In genomic region chr5:122131076-122132051, GRCm38 (mm10) we compare ENCODE assay signal across 8 mouse cellular contexts. TPM values are rescaled to one million over a fixed set of nuclear protein-coding genes. Genes with fewer than 3 reads are reported as not detected.
DNase-seq lines count a peak whose midpoint lies in the region; ATAC-seq and TF ChIP-seq lines count a peak whose summit lies in the region.

No protein-coding gene starts in this region.

- peaks cover 4% of the 10 kb centered on the region; the same call in 1 of the 2 replicates for H3K4me1 ChIP-seq in hindbrain, embryonic 14.5 days (replicated peaks; ENCODE audit: control insufficient read depth, insufficient read depth, low read length)

- H3K4me3 ChIP-seq in hindbrain, embryonic 14.5 days (replicated peaks; ENCODE audit: low read length), result peak overlapping the region; percentile 27

- peak; percentile 95 for TF ChIP-seq CTCF in Patski (IDR thresholded peaks at IDR 0.05)

- DNase-seq in Patski (ENCODE audit: low read depth, low spot score), result no peak
- DNase-seq in cerebellum, postnatal 36 days, result peak; percentile 88 to 91
- peak; percentile 84 to 85 for DNase-seq in frontal cortex, postnatal 36 days (ENCODE audit: low spot score in 2 of 2)
- DNase-seq in hindbrain, embryonic 14.5 days (ENCODE audit: low spot score), result peak; percentile 82
- DNase-seq in left cerebral cortex, adult 11 months (ENCODE audit: low spot score), result peak; percentile 77
- peak; percentile 88 to 92 for DNase-seq in lung, postnatal 4 days
- peak; percentile 88 for DNase-seq in retina, postnatal 1 day
- peak; percentile 98 for DNase-seq in thymus, postnatal 4 days

- H3K27ac ChIP-seq in hindbrain, embryonic 14.5 days, result no peak overlapping the region

- H3K9me3 ChIP-seq in hindbrain, embryonic 14.5 days (ENCODE audit: control insufficient read depth, low read length), result no peaks in the 10 kb centered on the region

- peak overlapping the region; percentile 62 for H3K4me2 ChIP-seq in hindbrain, embryonic 14.5 days (replicated peaks)

- 0 out of 2 replicates have a peak overlapping the region, but pooled peaks have one; percentile 39 for H3K9ac ChIP-seq in hindbrain, embryonic 14.5 days

- ATAC-seq in Patski, result peak; percentile 15
- ATAC-seq in hindbrain, embryonic 14.5 days (ENCODE audit: low FRiP score), result no peak

- 11% methylated on average over 34 of the region's 34 CpGs for WGBS in hindbrain, embryonic 14.5 days

- CTCF ChIA-PET in Patski (lab: Charles Lee), result interaction anchor here (0.6 to 2.3 kb wide), 17 partner anchors 11 to 260 kb away, joined by 3 to 13 read pairs (median 4); partner anchors contain the start of genes Arpc3 and Tctn1

- in situ Hi-C loops in Patski (cut with MboI; ENCODE audit: low pct_unique_long_range_greater_than_20kb), result loop anchor here (5.0 kb wide), 1 partner anchor 126 kb away; no protein-coding TSS in a partner anchor

- POLR2A ChIA-PET in Patski (lab: Charles Lee), result interaction anchor here (0.9 kb wide), 1 partner anchor 45 kb away, joined by 3 read pairs; no protein-coding TSS in a partner anchor

- H3K27me3 ChIP-seq in Patski, result peaks cover 2% of the 10 kb centered on the region
- H3K27me3 ChIP-seq in hindbrain, embryonic 14.5 days (ENCODE audit: control insufficient read depth, insufficient read depth, low read length), result no peaks in the 10 kb centered on the region

- no peaks in the 10 kb centered on the region for H3K36me3 ChIP-seq in hindbrain, embryonic 14.5 days (replicated peaks; ENCODE audit: control insufficient read depth, insufficient read depth)

RNA-seq across cellular contexts. Expression of gene Ccdc63, which starts 9.3 kb away (rescaled TPM):
- not detected for polyA plus RNA-seq in Patski (2021)
- polyA plus RNA-seq in hindbrain, embryonic 14.5 days (2014; fragmentation: Nextera tagmentation; extraction: Ambion mirVana), result 0.23 TPM in 1 of 2 replicates, not detected in the other

RNA-seq across cellular contexts. Expression of gene Ppp1cc, which starts 26.7 kb away (rescaled TPM):
- polyA plus RNA-seq in Patski (2021), result 195 TPM
- 200 and 229 TPM in 2 replicates for polyA plus RNA-seq in hindbrain, embryonic 14.5 days (2014; fragmentation: Nextera tagmentation; extraction: Ambion mirVana)

RNA-seq across cellular contexts. Expression of gene Myl2, which starts 30.6 kb away (rescaled TPM):
- polyA plus RNA-seq in Patski (2021), result not detected
- polyA plus RNA-seq in hindbrain, embryonic 14.5 days (2014; fragmentation: Nextera tagmentation; extraction: Ambion mirVana), result 0.80 and 0.86 TPM in 2 replicates
